Mouse (Mus musculus) testis, postnatal 10 days (tissue): Measurements from ENCODE around the gene Spef1.
A peak's percentile ranks its signal among the peaks of the same experiment; 100 is the strongest.
"Not testable (repeated sequence)": the region's sequence is repeated elsewhere in the genome, so short reads cannot be mapped to it uniquely, and the experiment has no call there.

Experiments used
- DNase-seq: peaks from one replicate; pipeline ENCODE4 v3.0.0; 2021; ENCODE audit warnings: low spot score

Spef1 gene

GRCm38 (mm10) chr2:131186771-131187601 is at the start of gene Spef1, which contains the start of gene Cdc25b:
TSS of gene Spef1 (minus strand) at chr2:131187282.
TSS of gene Cdc25b (plus strand) at chr2:131186949.
- DNase-seq: peak; percentile 93

- DNase-seq: no peak
These were observed 48.0 kb upstream of the Spef1 start for GRCm38 (mm10) chr2:131234970-131235635.

- peak; percentile 65 for DNase-seq
These were observed 47.1 kb upstream of the Spef1 start for GRCm38 (mm10) chr2:131234127-131234650.

GRCm38 (mm10) chr2:131233307-131234126 is 46.4 kb upstream of the Spef1 start, which contains the start of gene Mavs:
TSS of gene Mavs (plus strand) at chr2:131234063.
- peak; percentile 96 for DNase-seq

GRCm38 (mm10) chr2:131232558-131232957 is 45.5 kb upstream of the Spef1 start:
- DNase-seq: no peak

GRCm38 (mm10) chr2:131227243-131227642 is 40.2 kb upstream of the Spef1 start:
- no peak for DNase-seq

GRCm38 (mm10) chr2:131226669-131227068 is 39.6 kb upstream of the Spef1 start:
- DNase-seq: not testable (repeated sequence)

GRCm38 (mm10) chr2:131225178-131225577 is 38.1 kb upstream of the Spef1 start:
- DNase-seq: no peak

GRCm38 (mm10) chr2:131223569-131223968 is 36.5 kb upstream of the Spef1 start:
- DNase-seq: peak; percentile 53

- no peak for DNase-seq
These were observed 35.5 kb upstream of the Spef1 start for GRCm38 (mm10) chr2:131222562-131222961.

GRCm38 (mm10) chr2:131221853-131222515 is 34.9 kb upstream of the Spef1 start:
- no peak for DNase-seq

GRCm38 (mm10) chr2:131220030-131220429 is 32.9 kb upstream of the Spef1 start:
- DNase-seq: no peak

- DNase-seq: no peak
These were observed 29.1 kb upstream of the Spef1 start for GRCm38 (mm10) chr2:131215941-131216858.

- no peak for DNase-seq
These were observed 26.7 kb upstream of the Spef1 start for GRCm38 (mm10) chr2:131213773-131214172.

GRCm38 (mm10) chr2:131211026-131211615 is 24.0 kb upstream of the Spef1 start:
- no peak for DNase-seq

GRCm38 (mm10) chr2:131209969-131210792 is 23.1 kb upstream of the Spef1 start:
- DNase-seq: peak; percentile 96

GRCm38 (mm10) chr2:131209125-131209795 is 22.2 kb upstream of the Spef1 start:
- DNase-seq: no peak

GRCm38 (mm10) chr2:131208356-131208755 is 21.3 kb upstream of the Spef1 start:
- DNase-seq: no peak
